Mouse (Mus musculus) T-cell, adult 2 months (primary cell): ENCODE measurements around the gene Rnf157.
A peak's percentile ranks its signal among the peaks of the same experiment; 100 is the strongest.
"Not testable (repeated sequence)": the region's sequence is repeated elsewhere in the genome, so short reads cannot be mapped to it uniquely, and the experiment has no call there.

ENCODE experiments used
- DNase-seq: peaks from one replicate; pipeline ENCODE4 v3.0.0; 2022; ENCODE audit warnings: low spot score

The Rnf157 gene

DNA sequence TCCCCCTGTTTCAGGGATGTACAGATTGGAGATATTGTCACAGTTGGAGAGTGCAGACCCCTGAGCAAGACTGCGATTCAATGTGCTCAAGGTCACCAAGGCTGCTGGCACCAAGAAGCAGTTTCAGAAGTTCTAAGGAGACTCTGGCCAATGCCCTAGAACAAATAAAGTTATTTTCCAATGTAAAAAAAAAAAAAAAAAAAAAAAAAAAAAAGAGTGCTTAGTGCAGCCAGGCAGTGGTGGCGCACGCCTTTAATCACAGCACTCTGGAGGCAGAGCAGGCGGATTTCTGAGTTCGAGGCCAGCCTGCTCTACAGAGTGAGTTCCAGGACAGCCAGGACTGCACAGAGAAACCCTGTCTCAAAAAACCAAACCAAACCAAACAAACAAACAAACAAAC is 29.8 kb downstream of the Rnf157 start:
- not testable (repeated sequence) for DNase-seq

DNA sequence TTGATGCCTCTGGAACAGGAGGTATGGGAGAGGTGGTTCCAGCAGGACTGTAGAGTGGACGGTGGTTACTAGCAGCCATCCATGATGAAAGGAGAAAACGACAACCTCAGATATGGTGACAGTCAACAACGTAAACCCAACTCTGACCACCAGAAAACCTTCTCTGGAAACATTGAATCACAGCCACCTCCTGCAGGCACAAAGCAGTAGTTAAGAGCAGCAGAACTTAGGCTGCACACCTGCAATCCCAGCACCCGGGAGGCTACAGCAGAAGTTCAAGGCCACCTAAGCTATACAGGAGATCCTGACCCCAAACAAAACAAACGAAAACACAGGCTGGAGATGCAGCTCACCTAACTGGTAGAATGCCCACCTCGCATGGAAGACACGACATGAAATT is 32.1 kb downstream of the Rnf157 start:
- DNase-seq = no peak

DNA sequence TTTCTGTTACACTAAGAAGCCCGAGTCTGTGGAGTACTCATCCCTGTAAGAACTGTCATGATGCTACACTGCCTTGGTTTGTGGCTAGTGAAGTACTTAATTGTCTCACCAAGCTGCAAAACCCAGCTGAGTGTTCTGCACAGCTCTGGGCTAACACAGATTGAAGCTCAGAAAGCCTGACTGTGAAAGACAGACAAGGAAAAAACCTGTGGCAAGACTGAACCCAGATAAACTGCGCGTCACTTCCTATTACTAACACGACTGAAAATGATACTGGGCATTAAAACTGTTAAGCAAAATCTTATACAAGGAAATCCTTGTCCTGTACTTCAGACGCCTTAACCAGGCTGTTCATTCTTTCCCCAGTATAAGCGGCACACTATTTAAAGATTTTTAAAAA is 33.3 kb downstream of the Rnf157 start:
- DNase-seq = peak; percentile 13

GRCm38 (mm10) chr11:116376945-116377661 is 35.7 kb downstream of the Rnf157 start:
- DNase-seq = peak; percentile 80

GRCm38 (mm10) chr11:116371894-116372450 is 40.9 kb downstream of the Rnf157 start:
- no peak for DNase-seq

GRCm38 (mm10) chr11:116369633-116370032 is 43.2 kb downstream of the Rnf157 start:
- DNase-seq = peak; percentile 71

DNA sequence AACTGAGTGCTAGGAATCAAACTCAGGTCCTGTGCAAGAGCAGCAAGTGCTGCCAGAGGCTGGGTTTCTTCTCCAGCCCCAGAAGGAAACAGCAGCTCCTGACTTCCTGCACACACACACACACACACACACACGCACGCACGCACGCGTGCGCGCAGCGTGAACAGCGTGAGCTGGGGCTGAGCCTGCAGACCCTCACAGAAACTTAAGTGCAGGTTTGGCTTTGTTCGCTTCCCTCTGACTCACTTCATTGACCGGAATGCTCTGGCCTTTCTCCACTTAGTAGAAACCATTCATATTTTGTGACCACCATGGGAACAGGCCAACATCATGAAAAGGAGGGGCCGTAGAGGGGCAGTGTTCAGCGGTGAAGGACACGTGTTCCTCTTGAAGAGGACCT is 43.8 kb downstream of the Rnf157 start:
- DNase-seq = peak; percentile 28

- peak; percentile 85 for DNase-seq
Observed at GRCm38 (mm10) chr11:116368116-116368515, 44.7 kb downstream of the Rnf157 start.

- no peak for DNase-seq
Observed at GRCm38 (mm10) chr11:116366647-116367046, 46.2 kb downstream of the Rnf157 start.

DNA sequence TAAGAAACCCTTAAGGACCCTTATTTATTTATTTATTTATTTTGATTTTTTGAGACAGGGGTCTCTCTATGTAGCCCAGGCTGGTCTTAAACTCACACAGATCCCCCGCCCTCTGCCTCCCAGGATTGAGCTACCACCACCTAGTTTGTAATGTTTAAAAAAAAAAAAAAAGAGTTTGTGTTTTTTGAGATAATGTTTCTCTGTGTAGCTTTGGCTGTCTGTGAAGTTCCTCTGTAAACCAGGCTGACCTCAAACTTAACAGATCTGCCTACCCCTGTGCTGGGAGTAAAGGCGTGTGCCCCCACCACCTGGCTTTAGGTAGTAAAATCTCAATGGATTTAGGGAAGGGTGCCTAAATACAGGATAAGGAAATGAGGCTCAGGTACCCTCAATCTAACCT is 46.7 kb downstream of the Rnf157 start:
- DNase-seq = no peak

- DNase-seq = no peak
Observed at GRCm38 (mm10) chr11:116365432-116365831, 47.4 kb downstream of the Rnf157 start.

DNA sequence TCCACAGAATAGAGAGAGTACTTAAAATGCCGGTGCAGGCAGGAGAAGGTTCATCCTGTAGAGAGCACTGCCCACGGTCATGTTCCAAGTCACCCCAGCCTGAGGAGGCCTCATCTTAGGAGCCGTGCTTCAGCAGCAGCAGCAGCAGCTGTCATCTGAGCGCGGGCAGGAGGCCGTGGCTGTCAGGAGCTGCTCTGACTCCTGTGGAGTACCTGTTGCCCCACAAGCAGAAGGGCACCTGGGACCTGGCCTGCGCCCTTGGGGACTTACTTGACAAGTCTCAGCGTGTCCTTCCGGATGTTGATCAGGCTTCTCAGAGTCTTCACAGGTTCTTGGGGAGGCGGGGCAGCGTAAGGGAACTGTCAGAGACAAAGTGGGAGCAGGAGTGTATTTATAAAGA is 50.8 kb downstream of the Rnf157 start:
- peak; percentile 26 for DNase-seq

GRCm38 (mm10) chr11:116360915-116361314 is 51.9 kb downstream of the Rnf157 start:
- DNase-seq = not testable (repeated sequence)

DNA sequence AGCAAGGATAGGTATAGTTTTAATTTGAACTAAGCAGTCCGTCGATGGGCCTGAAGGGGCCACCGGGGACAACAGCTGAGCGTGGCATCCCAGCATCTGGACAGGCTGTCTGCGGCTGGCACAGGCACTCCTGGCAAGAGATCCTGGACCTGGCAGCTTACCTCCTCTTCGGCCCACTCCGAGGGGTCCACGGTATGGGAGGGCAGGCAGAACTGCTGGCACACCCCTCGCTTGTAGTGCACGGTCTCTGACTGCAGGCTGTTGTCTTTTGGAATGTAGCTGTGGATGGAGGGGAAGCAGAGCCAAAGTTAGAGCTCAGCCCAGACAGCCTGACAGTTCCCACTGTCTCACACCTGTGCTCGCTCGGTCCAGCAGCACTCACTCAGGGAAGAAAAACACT is 53.2 kb downstream of the Rnf157 start:
- no peak for DNase-seq

- DNase-seq = peak; percentile 7
Observed at GRCm38 (mm10) chr11:116358926-116359637, 53.8 kb downstream of the Rnf157 start.

GRCm38 (mm10) chr11:116354521-116354920 is 58.3 kb downstream of the Rnf157 start:
- peak; percentile 67 for DNase-seq

DNA sequence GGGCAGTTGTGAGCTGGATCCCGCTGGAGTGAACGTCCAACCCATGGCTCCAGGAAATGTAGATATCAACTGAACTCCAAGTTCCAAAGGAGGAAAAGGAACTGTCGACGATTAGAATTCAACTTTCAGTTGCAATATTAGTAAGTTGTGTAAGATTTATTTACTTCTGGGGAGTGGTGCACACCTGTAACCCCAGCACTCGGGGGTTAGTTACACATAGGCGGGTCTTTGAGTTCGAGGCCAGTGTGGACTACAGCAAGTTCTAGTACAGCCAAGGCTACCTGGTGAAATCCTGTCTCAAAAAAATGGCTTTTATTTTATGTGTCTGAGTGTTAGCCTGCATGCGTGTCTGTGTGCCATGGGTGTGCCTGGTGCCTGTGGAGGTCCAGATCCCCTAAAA is 59.3 kb downstream of the Rnf157 start:
- DNase-seq = no peak

DNA sequence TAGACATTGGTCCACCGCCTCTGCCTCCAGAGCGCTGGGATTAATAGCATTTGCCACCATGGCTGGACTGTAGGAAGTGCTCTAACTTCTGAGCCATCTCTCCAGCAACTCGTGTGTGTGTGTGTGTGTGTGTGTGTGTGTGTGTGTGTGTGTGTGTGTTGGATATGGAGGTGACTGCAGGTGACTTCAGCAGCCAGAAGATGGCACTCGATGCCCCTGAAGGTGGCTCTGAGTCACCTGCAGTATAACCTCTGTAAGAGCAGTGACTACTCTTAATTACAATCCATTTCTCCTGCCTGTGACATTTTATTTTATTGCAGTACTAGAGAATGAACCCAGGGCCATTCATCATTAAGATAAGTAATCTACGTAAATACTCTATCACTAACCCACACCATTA is 61.5 kb downstream of the Rnf157 start:
- no peak for DNase-seq

DNA sequence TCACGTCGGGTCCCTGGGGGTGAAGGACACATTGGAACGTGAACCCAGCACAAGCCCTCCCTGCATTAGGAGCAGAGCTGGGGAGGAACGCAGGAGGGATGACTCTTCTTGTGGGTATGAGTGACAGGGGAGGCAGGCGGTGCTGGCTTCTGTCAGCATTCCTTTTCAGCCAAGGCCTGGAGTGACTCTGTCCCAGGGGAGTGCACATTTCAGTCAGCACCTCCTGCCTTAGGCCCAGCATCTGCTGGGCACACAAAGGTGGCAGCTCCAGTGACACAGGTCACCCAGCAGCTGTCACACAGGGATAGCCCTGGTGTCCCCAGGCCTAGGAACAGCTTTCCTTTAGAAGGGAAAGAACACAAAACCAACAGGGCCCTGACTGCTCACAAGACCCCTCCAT is 64.9 kb downstream of the Rnf157 start:
- DNase-seq = no peak

DNA sequence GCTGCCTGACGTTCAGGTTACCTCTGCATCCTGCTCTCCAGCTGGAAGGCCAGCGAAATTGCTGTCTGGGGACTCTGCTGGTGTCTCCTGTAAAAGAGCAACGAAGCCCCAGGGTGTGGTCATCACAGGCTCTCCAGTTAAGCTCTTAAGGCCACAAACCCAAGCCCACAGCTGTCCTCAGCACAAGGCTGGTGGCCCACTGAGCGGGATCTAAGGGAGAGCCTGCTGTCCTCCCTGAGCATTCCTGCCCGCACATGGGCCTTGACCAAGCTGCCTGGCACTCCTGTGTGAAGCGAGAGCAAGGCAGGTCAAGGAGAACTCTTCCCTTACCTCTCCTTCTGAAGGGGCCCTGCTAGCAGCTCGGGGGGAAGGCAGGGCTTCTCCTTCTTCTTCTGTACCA is 65.8 kb downstream of the Rnf157 start:
- DNase-seq = no peak

GRCm38 (mm10) chr11:116342069-116342791 is 70.6 kb downstream of the Rnf157 start:
- DNase-seq = no peak

- no peak for DNase-seq
Observed at GRCm38 (mm10) chr11:116337531-116337930, 75.3 kb downstream of the Rnf157 start.

DNA sequence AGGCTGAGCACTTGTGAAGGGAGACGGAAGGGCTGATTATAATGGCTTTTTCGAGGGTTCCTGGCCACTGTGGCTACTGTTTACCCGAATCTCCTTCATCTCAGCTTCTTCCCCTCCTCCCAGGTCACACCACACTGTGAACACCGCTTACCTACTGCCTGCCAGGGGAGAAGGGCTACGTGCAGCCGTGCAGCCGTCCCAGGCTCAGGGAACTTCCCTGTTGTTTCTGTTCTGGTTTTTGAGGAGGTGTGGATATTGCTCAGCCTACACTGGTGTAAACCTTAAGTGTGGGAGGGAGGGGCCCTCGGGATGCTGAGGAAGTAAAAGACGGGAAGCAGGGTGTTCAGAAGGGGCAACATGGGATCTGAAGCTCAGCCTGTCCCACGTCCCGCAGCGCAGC is 75.8 kb downstream of the Rnf157 start:
- DNase-seq = no peak
